Mouse (Mus musculus): ENCODE measurements around the gene Kcnmb2. TPM values are rescaled to one million over a fixed set of nuclear protein-coding genes. Genes with fewer than 3 reads are reported as not detected.

Gene Kcnmb2
- polyA plus RNA-seq, 1 experiment from 2014 or later = 1.4 TPM

DNA sequence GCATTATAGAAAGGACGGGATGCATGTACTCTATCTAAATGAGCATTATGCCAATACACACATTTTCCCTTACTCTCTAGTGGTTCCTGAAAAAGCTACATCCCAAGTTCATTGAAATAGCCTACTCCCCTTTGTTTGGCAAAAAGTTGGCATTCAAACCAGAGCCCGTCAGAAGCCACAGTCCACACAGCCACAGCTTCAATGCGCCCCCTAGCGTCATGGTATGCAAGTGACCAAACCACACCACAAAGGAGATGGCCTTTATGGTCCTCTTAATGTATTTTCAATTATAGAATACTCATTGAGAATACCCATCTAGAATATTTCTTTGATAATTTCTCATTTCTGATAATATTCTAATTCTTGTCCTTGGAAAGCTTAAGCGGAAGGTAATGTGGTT is 286.2 kb downstream of the Kcnmb2 start:
- Histone ChIP-seq H3K36me3 (ENCODE audit: control insufficient read depth, insufficient read depth, low read length) (no peaks in the 10 kb centered on the region), H3K4me3 (ENCODE audit: low read depth, low read length) (no peak overlapping the region), H3K4me1 (replicated peaks; ENCODE audit: control insufficient read depth, insufficient read depth, low read length) (no peaks in the 10 kb centered on the region), H3K9me3 (ENCODE audit: control insufficient read depth, low read length) (no peaks in the 10 kb centered on the region), H3K4me2 (ENCODE audit: low read depth, low read length, severe bottlenecking) (no peak overlapping the region), H3K9ac (ENCODE audit: low read length) (no peak overlapping the region), H3K27me3 (ENCODE audit: control insufficient read depth, insufficient read depth, low read length) (no peaks in the 10 kb centered on the region), H3K27ac (ENCODE audit: low read depth, low read length) (no peak overlapping the region)
- DNase-seq (ENCODE audit: low spot score) = peak; percentile 80
- ATAC-seq (replicated peaks; ENCODE audit: low FRiP score) = 0 out of 2 replicates have a peak, but pooled peaks have one; percentile 49
- WGBS = 27% methylated on average over 5 of the region's 5 CpGs

GRCm38 (mm10) chr3:32188955-32189354 is 286.6 kb downstream of the Kcnmb2 start:
- Histone ChIP-seq H3K4me3 (ENCODE audit: low read depth, low read length) (no peak overlapping the region), H3K9me3 (ENCODE audit: control insufficient read depth, low read length) (no peaks in the 10 kb centered on the region), H3K9ac (ENCODE audit: low read length) (no peak overlapping the region), H3K4me2 (ENCODE audit: low read depth, low read length, severe bottlenecking) (no peak overlapping the region), H3K27ac (ENCODE audit: low read depth, low read length) (no peak overlapping the region), H3K4me1 (replicated peaks; ENCODE audit: control insufficient read depth, insufficient read depth, low read length) (no peaks in the 10 kb centered on the region), H3K27me3 (ENCODE audit: control insufficient read depth, insufficient read depth, low read length) (no peaks in the 10 kb centered on the region), H3K36me3 (ENCODE audit: control insufficient read depth, insufficient read depth, low read length) (no peaks in the 10 kb centered on the region)
- no peak for DNase-seq (ENCODE audit: low spot score)
- no peak for ATAC-seq (replicated peaks; ENCODE audit: low FRiP score)
- WGBS = 90% methylated on average over 2 of the region's 2 CpGs

- H3K27ac ChIP-seq (ENCODE audit: low read depth, low read length) = no peak overlapping the region
- H3K27me3 ChIP-seq (ENCODE audit: control insufficient read depth, insufficient read depth, low read length) = no peaks in the 10 kb centered on the region
- ATAC-seq (replicated peaks; ENCODE audit: low FRiP score) = no peak
- H3K4me1 ChIP-seq (replicated peaks; ENCODE audit: control insufficient read depth, insufficient read depth, low read length) = no peaks in the 10 kb centered on the region
- no peak overlapping the region for H3K9ac ChIP-seq (ENCODE audit: low read length)
- no peak for DNase-seq (ENCODE audit: low spot score)
- H3K36me3 ChIP-seq (ENCODE audit: control insufficient read depth, insufficient read depth, low read length) = no peaks in the 10 kb centered on the region
- WGBS = 81% methylated on average over 5 of the region's 5 CpGs
- H3K4me3 ChIP-seq (ENCODE audit: low read depth, low read length) = no peak overlapping the region
- H3K4me2 ChIP-seq (ENCODE audit: low read depth, low read length, severe bottlenecking) = no peak overlapping the region
- H3K9me3 ChIP-seq (ENCODE audit: control insufficient read depth, low read length) = no peaks in the 10 kb centered on the region
These were observed 287.6 kb downstream of the Kcnmb2 start for GRCm38 (mm10) chr3:32189956-32190355.

DNA sequence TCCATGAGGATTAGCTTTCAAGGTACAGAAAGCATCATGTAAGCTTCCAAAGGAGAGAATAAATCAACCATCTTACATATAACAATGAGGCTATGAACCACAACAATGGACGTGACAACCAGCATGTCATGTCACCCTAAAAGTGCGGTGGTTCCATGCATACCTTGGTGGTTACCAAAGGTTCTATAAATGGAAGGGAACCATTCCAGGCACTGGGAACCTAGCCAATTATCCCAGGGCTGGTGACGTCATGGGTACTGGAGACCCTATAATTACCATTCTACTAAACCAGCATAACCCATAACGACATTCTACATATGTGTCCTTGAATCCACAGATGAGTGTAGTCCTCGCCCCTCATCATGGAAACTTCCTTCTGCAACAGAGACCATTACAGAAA is 291.7 kb downstream of the Kcnmb2 start:
- Histone ChIP-seq H3K4me3 (ENCODE audit: low read depth, low read length) (no peak overlapping the region), H3K27me3 (ENCODE audit: control insufficient read depth, insufficient read depth, low read length) (no peaks in the 10 kb centered on the region), H3K36me3 (ENCODE audit: control insufficient read depth, insufficient read depth, low read length) (no peaks in the 10 kb centered on the region), H3K9me3 (ENCODE audit: control insufficient read depth, low read length) (no peaks in the 10 kb centered on the region), H3K9ac (ENCODE audit: low read length) (no peak overlapping the region), H3K4me2 (ENCODE audit: low read depth, low read length, severe bottlenecking) (no peak overlapping the region), H3K4me1 (replicated peaks; ENCODE audit: control insufficient read depth, insufficient read depth, low read length) (no peaks in the 10 kb centered on the region), H3K27ac (ENCODE audit: low read depth, low read length) (no peak overlapping the region)
- 92% methylated on average over 5 of the region's 5 CpGs for WGBS
- no peak for DNase-seq (ENCODE audit: low spot score)
- no peak for ATAC-seq (replicated peaks; ENCODE audit: low FRiP score)

DNA sequence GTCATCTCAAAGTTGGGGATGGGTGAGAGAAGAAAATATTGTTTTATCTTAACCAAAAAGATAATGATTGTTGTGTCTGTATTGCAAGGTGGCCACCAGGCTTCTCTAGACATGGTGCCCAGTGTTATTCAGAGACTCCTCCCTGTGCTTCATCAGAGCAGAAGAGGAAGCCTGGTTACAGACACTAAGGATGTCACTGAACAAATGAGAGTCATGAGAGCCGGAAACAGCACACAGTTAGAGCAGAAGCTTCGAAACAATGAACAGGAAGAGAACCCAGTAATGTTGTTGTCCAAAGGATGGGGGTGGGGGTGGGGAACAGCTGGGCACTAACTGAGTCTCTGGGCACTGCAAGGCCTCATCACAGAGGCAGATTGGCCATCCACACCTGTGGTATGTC is 324.4 kb downstream of the Kcnmb2 start:
- H3K27me3 ChIP-seq (ENCODE audit: control insufficient read depth, insufficient read depth, low read length) = no peaks in the 10 kb centered on the region
- H3K36me3 ChIP-seq (ENCODE audit: control insufficient read depth, insufficient read depth, low read length) = no peaks in the 10 kb centered on the region
- no peak overlapping the region for H3K4me2 ChIP-seq (ENCODE audit: low read depth, low read length, severe bottlenecking)
- H3K4me1 ChIP-seq (replicated peaks; ENCODE audit: control insufficient read depth, insufficient read depth, low read length) = no peaks in the 10 kb centered on the region
- WGBS = 67% methylated on average over 2 of the region's 2 CpGs
- no peak overlapping the region for H3K4me3 ChIP-seq (ENCODE audit: low read depth, low read length)
- H3K9me3 ChIP-seq (ENCODE audit: control insufficient read depth, low read length) = no peaks in the 10 kb centered on the region
- H3K27ac ChIP-seq (ENCODE audit: low read depth, low read length) = no peak overlapping the region
- no peak for DNase-seq (ENCODE audit: low spot score)
- ATAC-seq (replicated peaks; ENCODE audit: low FRiP score) = no peak
- H3K9ac ChIP-seq (ENCODE audit: low read length) = no peak overlapping the region

DNA sequence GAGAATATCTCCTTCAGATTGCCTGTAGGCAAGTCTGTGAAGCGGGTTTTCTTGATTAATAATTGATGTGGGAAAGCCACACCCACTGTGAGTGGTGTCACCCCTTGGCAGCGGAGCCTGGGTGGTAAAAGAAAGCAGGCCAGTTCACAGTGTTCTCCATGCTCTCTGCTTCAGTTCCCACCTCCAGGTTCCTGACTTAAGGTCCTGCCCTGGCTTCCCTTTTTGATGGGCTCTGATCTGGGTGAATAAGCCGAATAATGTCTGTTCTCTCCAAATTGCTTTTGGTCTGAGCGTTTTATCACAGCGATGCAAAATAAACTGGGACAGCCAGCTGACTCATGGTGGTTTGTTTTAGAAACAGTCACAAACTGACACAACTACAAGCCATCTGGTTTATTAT is 334.5 kb downstream of the Kcnmb2 start:
- H3K4me3 ChIP-seq (ENCODE audit: low read depth, low read length) = no peak overlapping the region
- ATAC-seq (replicated peaks; ENCODE audit: low FRiP score) = no peak
- no peak for DNase-seq (ENCODE audit: low spot score)
- no peak overlapping the region for H3K4me2 ChIP-seq (ENCODE audit: low read depth, low read length, severe bottlenecking)
- H3K4me1 ChIP-seq (replicated peaks; ENCODE audit: control insufficient read depth, insufficient read depth, low read length) = no peaks in the 10 kb centered on the region
- 86% methylated on average over 5 of the region's 5 CpGs for WGBS
- no peaks in the 10 kb centered on the region for H3K27me3 ChIP-seq (ENCODE audit: control insufficient read depth, insufficient read depth, low read length)
- no peak overlapping the region for H3K27ac ChIP-seq (ENCODE audit: low read depth, low read length)
- H3K36me3 ChIP-seq (ENCODE audit: control insufficient read depth, insufficient read depth, low read length) = no peaks in the 10 kb centered on the region
- H3K9ac ChIP-seq (ENCODE audit: low read length) = no peak overlapping the region
- no peaks in the 10 kb centered on the region for H3K9me3 ChIP-seq (ENCODE audit: control insufficient read depth, low read length)
